Mouse (Mus musculus): ENCODE measurements around the gene Pou2f2. TPM values are rescaled to one million over a fixed set of nuclear protein-coding genes. Genes with fewer than 3 reads are reported as not detected.
A peak's percentile ranks its signal among the peaks of the same experiment; 100 is the strongest.

Gene Pou2f2
- polyA plus RNA-seq, 1 experiment from 2014 or later = 0.58 TPM

- peak; percentile 20; the same call in 1 of the 2 replicates for ATAC-seq (ENCODE audit: low read depth)
- WGBS = 55% methylated on average over 14 of the region's 25 CpGs
- no peak overlapping the region for H3K9ac ChIP-seq (ENCODE audit: low read length)
These were observed 59.3 kb downstream of the Pou2f2 start for GRCm38 (mm10) chr7:25120061-25120834.

GRCm38 (mm10) chr7:25112956-25113603 is 66.4 kb downstream of the Pou2f2 start:
- H3K4me3 ChIP-seq (ENCODE audit: low read length) = no peak overlapping the region
- 77% methylated on average over 16 of the region's 16 CpGs for WGBS
- no peak for ATAC-seq (ENCODE audit: low read depth)
- no peak overlapping the region for H3K9ac ChIP-seq (ENCODE audit: low read length)
- H3K4me1 ChIP-seq (replicated peaks; ENCODE audit: control insufficient read depth, insufficient read depth, low read length) = no peaks in the 10 kb centered on the region
- no peaks in the 10 kb centered on the region for H3K9me3 ChIP-seq (ENCODE audit: control insufficient read depth, low read length)
- H3K27ac ChIP-seq (ENCODE audit: low read length) = no peak overlapping the region
- no peaks in the 10 kb centered on the region for H3K27me3 ChIP-seq (ENCODE audit: control insufficient read depth, insufficient read depth, low read depth, low read length)
- no peak overlapping the region for H3K4me2 ChIP-seq (ENCODE audit: low read depth, low read length)
- no peaks in the 10 kb centered on the region for H3K36me3 ChIP-seq (ENCODE audit: control insufficient read depth, insufficient read depth, low read length)

More at GRCm38 (mm10) chr7:25120061-25120834, 59.3 kb downstream of the Pou2f2 start:
- Histone ChIP-seq H3K4me3 (ENCODE audit: low read length) (no peak overlapping the region), H3K27me3 (ENCODE audit: control insufficient read depth, insufficient read depth, low read depth, low read length) (no peaks in the 10 kb centered on the region), H3K4me1 (replicated peaks; ENCODE audit: control insufficient read depth, insufficient read depth, low read length) (no peaks in the 10 kb centered on the region), H3K36me3 (ENCODE audit: control insufficient read depth, insufficient read depth, low read length) (no peaks in the 10 kb centered on the region), H3K9me3 (ENCODE audit: control insufficient read depth, low read length) (no peaks in the 10 kb centered on the region), H3K27ac (ENCODE audit: low read length) (no peak overlapping the region), H3K4me2 (ENCODE audit: low read depth, low read length) (no peak overlapping the region)

GRCm38 (mm10) chr7:25112178-25112955 is 67.2 kb downstream of the Pou2f2 start:
- no peak overlapping the region for H3K9ac ChIP-seq (ENCODE audit: low read length)
- no peaks in the 10 kb centered on the region for H3K9me3 ChIP-seq (ENCODE audit: control insufficient read depth, low read length)
- H3K4me1 ChIP-seq (replicated peaks; ENCODE audit: control insufficient read depth, insufficient read depth, low read length) = no peaks in the 10 kb centered on the region
- WGBS = 79% methylated on average over 17 of the region's 17 CpGs
- H3K4me2 ChIP-seq (ENCODE audit: low read depth, low read length) = no peak overlapping the region
- H3K27ac ChIP-seq (ENCODE audit: low read length) = no peak overlapping the region
- no peak overlapping the region for H3K4me3 ChIP-seq (ENCODE audit: low read length)
- H3K36me3 ChIP-seq (ENCODE audit: control insufficient read depth, insufficient read depth, low read length) = no peaks in the 10 kb centered on the region
- ATAC-seq (ENCODE audit: low read depth) = no peak
- H3K27me3 ChIP-seq (ENCODE audit: control insufficient read depth, insufficient read depth, low read depth, low read length) = no peaks in the 10 kb centered on the region

- ATAC-seq (ENCODE audit: low read depth) = no peak
- H3K4me2 ChIP-seq (ENCODE audit: low read depth, low read length) = no peak overlapping the region
- no peaks in the 10 kb centered on the region for H3K36me3 ChIP-seq (ENCODE audit: control insufficient read depth, insufficient read depth, low read length)
- H3K9me3 ChIP-seq (ENCODE audit: control insufficient read depth, low read length) = no peaks in the 10 kb centered on the region
- H3K4me1 ChIP-seq (replicated peaks; ENCODE audit: control insufficient read depth, insufficient read depth, low read length) = no peaks in the 10 kb centered on the region
- WGBS = 79% methylated on average over 9 of the region's 9 CpGs
- no peak overlapping the region for H3K27ac ChIP-seq (ENCODE audit: low read length)
- H3K27me3 ChIP-seq (ENCODE audit: control insufficient read depth, insufficient read depth, low read depth, low read length) = no peaks in the 10 kb centered on the region
- H3K4me3 ChIP-seq (ENCODE audit: low read length) = no peak overlapping the region
- H3K9ac ChIP-seq (ENCODE audit: low read length) = no peak overlapping the region
These were observed 69.2 kb downstream of the Pou2f2 start for GRCm38 (mm10) chr7:25110336-25110735.

- no peak for ATAC-seq (ENCODE audit: low read depth)
- 69% methylated on average over 12 of the region's 12 CpGs for WGBS
- H3K4me2 ChIP-seq (ENCODE audit: low read depth, low read length) = no peak overlapping the region
- H3K36me3 ChIP-seq (ENCODE audit: control insufficient read depth, insufficient read depth, low read length) = no peaks in the 10 kb centered on the region
- H3K9ac ChIP-seq (ENCODE audit: low read length) = no peak overlapping the region
- H3K4me3 ChIP-seq (ENCODE audit: low read length) = no peak overlapping the region
- no peaks in the 10 kb centered on the region for H3K4me1 ChIP-seq (replicated peaks; ENCODE audit: control insufficient read depth, insufficient read depth, low read length)
- H3K27me3 ChIP-seq (ENCODE audit: control insufficient read depth, insufficient read depth, low read depth, low read length) = no peaks in the 10 kb centered on the region
- no peak overlapping the region for H3K27ac ChIP-seq (ENCODE audit: low read length)
- no peaks in the 10 kb centered on the region for H3K9me3 ChIP-seq (ENCODE audit: control insufficient read depth, low read length)
These were observed 70.2 kb downstream of the Pou2f2 start for GRCm38 (mm10) chr7:25109355-25109754.

GRCm38 (mm10) chr7:25106790-25107502 is 72.6 kb downstream of the Pou2f2 start:
- no peaks in the 10 kb centered on the region for H3K4me1 ChIP-seq (replicated peaks; ENCODE audit: control insufficient read depth, insufficient read depth, low read length)
- H3K27me3 ChIP-seq (ENCODE audit: control insufficient read depth, insufficient read depth, low read depth, low read length) = no peaks in the 10 kb centered on the region
- 29% methylated on average over 16 of the region's 17 CpGs for WGBS
- H3K27ac ChIP-seq (ENCODE audit: low read length) = no peak overlapping the region
- H3K4me2 ChIP-seq (ENCODE audit: low read depth, low read length) = no peak overlapping the region
- H3K9me3 ChIP-seq (ENCODE audit: control insufficient read depth, low read length) = no peaks in the 10 kb centered on the region
- no peaks in the 10 kb centered on the region for H3K36me3 ChIP-seq (ENCODE audit: control insufficient read depth, insufficient read depth, low read length)
- peak; percentile 23; the same call in 1 of the 2 replicates for ATAC-seq (ENCODE audit: low read depth)
- no peak overlapping the region for H3K4me3 ChIP-seq (ENCODE audit: low read length)
- H3K9ac ChIP-seq (ENCODE audit: low read length) = no peak overlapping the region

GRCm38 (mm10) chr7:25105411-25106160 is 73.9 kb downstream of the Pou2f2 start:
- H3K9ac ChIP-seq (ENCODE audit: low read length) = no peak overlapping the region
- no peak overlapping the region for H3K4me3 ChIP-seq (ENCODE audit: low read length)
- no peaks in the 10 kb centered on the region for H3K36me3 ChIP-seq (ENCODE audit: control insufficient read depth, insufficient read depth, low read length)
- H3K27me3 ChIP-seq (ENCODE audit: control insufficient read depth, insufficient read depth, low read depth, low read length) = no peaks in the 10 kb centered on the region
- H3K9me3 ChIP-seq (ENCODE audit: control insufficient read depth, low read length) = no peaks in the 10 kb centered on the region
- no peak overlapping the region for H3K4me2 ChIP-seq (ENCODE audit: low read depth, low read length)
- H3K4me1 ChIP-seq (replicated peaks; ENCODE audit: control insufficient read depth, insufficient read depth, low read length) = no peaks in the 10 kb centered on the region
- WGBS = 13% methylated on average over 17 of the region's 17 CpGs
- peak; percentile 34; the same call in 1 of the 2 replicates for ATAC-seq (ENCODE audit: low read depth)
- no peak overlapping the region for H3K27ac ChIP-seq (ENCODE audit: low read length)

- no peaks in the 10 kb centered on the region for H3K9me3 ChIP-seq (ENCODE audit: control insufficient read depth, low read length)
- no peak overlapping the region for H3K4me3 ChIP-seq (ENCODE audit: low read length)
- H3K4me2 ChIP-seq (ENCODE audit: low read depth, low read length) = no peak overlapping the region
- H3K36me3 ChIP-seq (ENCODE audit: control insufficient read depth, insufficient read depth, low read length) = no peaks in the 10 kb centered on the region
- H3K9ac ChIP-seq (ENCODE audit: low read length) = no peak overlapping the region
- no peak overlapping the region for H3K27ac ChIP-seq (ENCODE audit: low read length)
- no peaks in the 10 kb centered on the region; the same call in 1 of the 2 replicates for H3K27me3 ChIP-seq (ENCODE audit: control insufficient read depth, insufficient read depth, low read depth, low read length)
- H3K4me1 ChIP-seq (replicated peaks; ENCODE audit: control insufficient read depth, insufficient read depth, low read length) = peaks cover 3% of the 10 kb centered on the region; the same call in 1 of the 2 replicates
- ATAC-seq (ENCODE audit: low read depth) = peak; percentile 52; the same call in 1 of the 2 replicates
- WGBS = 43% methylated on average over 4 of the region's 4 CpGs
These were observed 79.9 kb downstream of the Pou2f2 start for GRCm38 (mm10) chr7:25099581-25099980.

All from lung, embryonic 16.5 days (tissue).